Mouse (Mus musculus) lung, postnatal 0 days (tissue): ENCODE results near the gene Gart.

Experiments used
- CTCF ChIP-seq: IDR thresholded peaks from 2 replicates; pipeline ENCODE4 v1.5.1; 2016; ENCODE audit warnings: antibody characterized with exemption, mild to moderate bottlenecking
- EP300 ChIP-seq: IDR thresholded peaks from 2 replicates; pipeline ENCODE4 v1.6.1; 2016; ENCODE audit warnings: antibody characterized with exemption, mild to moderate bottlenecking, control low read depth

DNA sequence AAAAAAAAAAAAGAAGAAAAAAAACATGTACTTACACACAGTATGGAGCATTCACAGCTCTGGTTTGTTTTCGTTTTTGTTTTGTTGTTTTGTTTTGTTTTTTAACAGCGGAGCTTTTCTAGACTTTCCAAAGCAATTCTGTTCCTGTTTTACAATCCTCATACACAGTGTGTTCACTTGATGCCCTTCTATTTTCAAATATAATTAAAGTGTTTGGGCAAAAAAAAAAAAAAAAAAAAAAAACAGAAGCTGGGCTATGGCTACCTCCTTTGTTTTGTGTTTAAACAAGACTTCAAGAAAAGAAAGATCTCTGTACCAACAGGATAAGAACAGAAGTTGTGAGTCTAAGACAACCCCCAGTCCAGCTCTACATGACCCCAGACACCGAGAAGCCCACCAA, 58.0 kb downstream of the Gart start:
- TF ChIP-seq EP300 = no peak
- no peak for TF ChIP-seq CTCF
